Mouse (Mus musculus) small intestine, adult 2 months (tissue): ENCODE data around the gene Nsa2.

Experiments used
- CTCF ChIP-seq: fragments of 200-500 bp; IDR thresholded peaks from 2 replicates; pipeline ENCODE4 v1.5.1; 2012; ENCODE audit warnings: low read depth, mild to moderate bottlenecking, control low read depth, inconsistent platforms, low read length, moderate library complexity, mixed read lengths; ENCODE audit not compliant: insufficient replicate concordance, insufficient read length; ENCODE audit errors: extremely low read depth
- POLR2A ChIP-seq: fragments of 200-500 bp; IDR thresholded peaks from 2 replicates; pipeline ENCODE4 v1.6.1; 2012; ENCODE audit warnings: low read depth, mild to moderate bottlenecking, control low read depth, inconsistent platforms, low read length, moderate library complexity

DNA sequence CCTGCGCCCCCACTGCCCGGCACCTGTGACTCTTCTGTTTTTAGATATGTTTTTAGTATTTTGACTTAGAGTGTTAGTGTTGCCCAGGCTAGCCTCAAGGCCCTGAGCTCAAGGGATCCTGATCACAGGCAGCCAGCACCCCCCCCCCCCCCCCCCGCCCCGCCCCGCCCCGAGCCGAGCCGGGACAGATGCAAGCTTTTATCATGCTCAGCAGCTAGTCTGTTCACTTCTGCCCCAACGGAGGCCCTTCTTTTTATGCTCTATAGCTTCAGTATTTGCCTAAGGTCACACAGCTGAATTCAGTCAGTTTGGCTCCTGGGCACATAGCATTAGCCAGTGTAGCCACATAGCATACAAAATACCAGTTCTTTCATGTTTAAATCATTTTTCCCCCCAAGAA lies 51.4 kb downstream of the Nsa2 start:
- TF ChIP-seq POLR2A (no peak), CTCF (no peak)
